ENCODE assay signal across 19 mouse cellular contexts in genomic region chr2:128726626-128727025, GRCm38 (mm10). TPM values are rescaled to one million over a fixed set of nuclear protein-coding genes. Genes with fewer than 3 reads are reported as not detected.
"Had no signal": no experiment of that assay in that cellular context is flagged by ENCODE, and none has a peak within 500 bp of the region (broad histone marks: within the 10 kb centered on the region; RNA-seq: fewer than 3 reads in every experiment).

No protein-coding gene starts in this region.

- H3K36me3 ChIP-seq: liver, embryonic 15.5 days; lung, embryonic 15.5 days had no signal

- H3K4me3 ChIP-seq: layer of hippocampus, adult 2 months; limb, embryonic 10.5 days; limb, embryonic 13.5 days; liver, embryonic 12.5 days; liver, embryonic 15.5 days; lung, embryonic 15.5 days had no signal

- ATAC-seq: liver, embryonic 12.5 days had no signal

- H3K27ac ChIP-seq: layer of hippocampus, adult 2 months; limb, embryonic 10.5 days; limb, embryonic 13.5 days; liver, embryonic 12.5 days; liver, embryonic 15.5 days; lung, embryonic 15.5 days; stomach, postnatal 0 days had no signal

- DNase-seq: kidney, postnatal 14 days; layer of hippocampus, adult 9-11 months; liver; lung, adult 18-20 months; lung, postnatal 10 days; lung, postnatal 4 days; midbrain, embryonic 14.5 days; thymus, adult 2 months; thymus, postnatal 14 days; thymus, postnatal 4 days had no signal

- H3K9me3 ChIP-seq: limb, embryonic 10.5 days; limb, embryonic 13.5 days; liver, embryonic 12.5 days; liver, embryonic 15.5 days; lung, embryonic 15.5 days had no signal

- H3K9ac ChIP-seq: limb, embryonic 13.5 days; liver, embryonic 12.5 days; liver, embryonic 15.5 days; lung, embryonic 15.5 days had no signal

- H3K4me2 ChIP-seq: limb, embryonic 13.5 days; liver, embryonic 12.5 days; liver, embryonic 15.5 days; lung, embryonic 15.5 days; midbrain, embryonic 11.5 days had no signal

- H3K27me3 ChIP-seq: limb, embryonic 13.5 days; liver, embryonic 12.5 days; liver, embryonic 15.5 days; lung, embryonic 15.5 days had no signal

- H3K4me1 ChIP-seq: liver, embryonic 12.5 days; liver, embryonic 15.5 days had no signal

RNA-seq across cellular contexts. Expression of gene Mertk, which starts 27.9 kb away (rescaled TPM):
- total RNA-seq: megakaryocyte-erythroid progenitor cell, adult 5-6 weeks had no signal
